Mouse (Mus musculus): ENCODE results near the gene Selenof.

Selenof gene

DNA sequence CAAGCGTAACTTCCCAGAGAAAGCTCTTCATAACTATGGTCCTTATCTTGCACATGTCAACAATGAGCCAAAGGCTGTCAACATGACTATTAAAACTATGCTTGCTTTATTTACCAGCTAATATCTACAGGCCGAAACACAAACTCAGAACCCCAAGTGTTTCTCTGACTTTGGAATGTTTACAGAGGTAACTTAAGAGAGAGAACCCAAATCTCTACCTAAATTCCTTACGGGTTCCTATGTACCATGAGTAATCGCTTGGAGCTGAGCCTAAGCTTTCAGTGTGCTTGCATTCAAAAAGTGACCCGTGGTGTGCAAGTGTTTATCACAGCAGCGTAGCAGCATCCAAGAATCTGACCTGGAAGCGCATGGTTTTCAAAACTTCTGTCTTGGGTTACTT is 4.9 kb upstream of the Selenof start:
- DNase-seq: no peak

GRCm38 (mm10) chr3:144568861-144569361 is 1.2 kb upstream of the Selenof start:
- DNase-seq: no peak

DNA sequence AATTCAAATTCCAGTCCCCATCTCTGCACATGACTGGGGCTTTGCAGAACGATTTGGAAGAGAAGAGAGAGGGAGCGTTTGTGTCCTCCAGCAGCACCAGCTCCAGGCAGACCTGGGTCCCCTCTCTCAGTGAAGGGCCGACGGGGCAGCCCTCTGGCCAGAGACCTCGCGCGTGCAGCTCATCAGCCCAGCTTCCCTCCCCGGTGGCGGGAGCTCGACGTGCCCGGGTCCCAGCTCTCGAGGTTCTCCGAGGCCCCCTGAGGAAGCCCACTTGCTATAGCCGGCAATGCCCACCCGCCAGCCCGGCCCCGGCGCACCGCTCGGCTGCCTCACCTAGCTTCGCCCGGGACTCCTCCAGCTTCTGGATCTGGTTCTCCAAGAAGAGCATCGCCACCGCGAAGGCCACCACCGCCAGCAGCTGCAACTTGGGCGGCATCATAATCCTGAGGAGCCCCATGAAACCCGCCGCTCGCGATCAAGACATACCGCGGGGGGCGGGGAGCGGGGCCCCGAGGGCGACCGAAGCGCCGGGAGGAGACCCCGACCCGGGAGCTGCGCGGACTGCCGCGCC is 618 bp upstream of the Selenof start:
- no peak for DNase-seq

DNA sequence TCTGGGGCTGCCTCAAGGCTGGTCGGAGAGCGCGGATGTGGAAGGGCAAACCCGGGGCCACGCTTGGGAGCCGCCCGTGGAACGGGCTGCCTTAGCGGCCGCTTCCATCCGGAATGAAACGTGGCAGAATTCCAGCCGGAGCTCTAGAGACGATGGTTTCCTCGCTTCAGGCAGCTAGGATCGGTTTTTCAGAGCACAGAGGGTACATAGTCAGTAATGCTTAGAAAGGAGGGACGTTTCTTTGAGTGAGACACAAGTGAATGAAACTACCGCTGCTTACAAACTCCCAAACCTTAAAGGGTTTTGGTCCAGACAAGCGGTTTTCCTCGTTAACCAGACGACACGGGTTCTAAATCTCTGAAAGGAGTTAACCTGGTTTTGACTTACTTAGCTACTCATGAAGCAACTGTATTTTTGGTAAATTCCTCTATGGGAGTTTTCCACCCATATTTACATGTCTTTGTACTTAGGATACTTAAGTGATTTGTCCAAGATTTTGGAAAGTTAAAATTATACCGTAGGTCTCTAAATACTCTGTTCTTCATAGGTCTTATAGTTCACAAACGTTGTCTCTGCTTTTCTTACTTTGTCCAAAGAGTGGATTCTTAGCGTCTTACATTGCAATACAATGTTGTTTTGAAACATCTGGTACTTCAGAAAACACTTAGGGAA is 848 bp downstream of the Selenof start:
- DNase-seq: no peak

- DNase-seq: no peak
These were observed 4.2 kb downstream of the Selenof start for GRCm38 (mm10) chr3:144574256-144574655.

- no peak for DNase-seq
These were observed 7.5 kb downstream of the Selenof start for GRCm38 (mm10) chr3:144577366-144578340.

DNA sequence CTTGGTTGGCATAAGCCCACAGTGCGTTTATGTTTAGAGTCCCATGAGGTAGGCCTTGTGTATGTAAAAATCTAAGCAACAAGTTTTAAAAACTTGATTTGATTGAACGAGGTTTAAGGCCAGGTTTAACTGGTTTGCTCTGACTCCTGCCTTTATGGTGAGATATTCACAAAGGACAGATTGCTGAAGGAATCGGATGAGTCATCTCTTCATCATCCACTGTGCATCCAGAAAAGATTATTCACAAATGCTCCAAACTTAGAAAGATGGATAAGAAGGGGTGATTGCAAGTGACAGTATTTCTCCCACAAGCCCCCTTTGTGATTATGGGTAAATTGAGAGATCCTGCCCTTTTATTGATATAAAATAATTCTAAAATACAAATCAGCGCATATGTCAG is 8.8 kb downstream of the Selenof start:
- DNase-seq: no peak

- DNase-seq: no peak
These were observed 9.7 kb downstream of the Selenof start for GRCm38 (mm10) chr3:144579796-144580195.

GRCm38 (mm10) chr3:144580281-144580680 is 10.2 kb downstream of the Selenof start:
- no peak for DNase-seq

DNA sequence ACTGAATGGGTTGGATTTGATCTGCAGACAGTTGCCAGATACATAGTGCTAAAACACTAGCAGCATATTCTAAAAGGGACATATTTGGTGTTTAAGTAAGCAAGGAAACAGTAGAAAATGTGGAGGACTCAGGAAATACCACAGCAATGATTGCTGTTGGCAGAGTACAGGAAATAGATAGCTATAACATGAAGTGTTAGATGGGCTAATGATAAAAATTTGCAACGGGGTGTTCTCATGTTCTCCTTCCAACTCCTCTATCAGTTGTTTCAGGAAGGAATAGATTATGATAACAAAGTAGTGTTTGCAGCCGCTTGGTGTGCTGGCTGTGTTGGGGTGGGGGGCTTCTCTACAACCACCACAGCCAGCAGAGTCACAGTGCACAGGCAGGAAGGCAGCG is 11.7 kb downstream of the Selenof start:
- no peak for DNase-seq

DNA sequence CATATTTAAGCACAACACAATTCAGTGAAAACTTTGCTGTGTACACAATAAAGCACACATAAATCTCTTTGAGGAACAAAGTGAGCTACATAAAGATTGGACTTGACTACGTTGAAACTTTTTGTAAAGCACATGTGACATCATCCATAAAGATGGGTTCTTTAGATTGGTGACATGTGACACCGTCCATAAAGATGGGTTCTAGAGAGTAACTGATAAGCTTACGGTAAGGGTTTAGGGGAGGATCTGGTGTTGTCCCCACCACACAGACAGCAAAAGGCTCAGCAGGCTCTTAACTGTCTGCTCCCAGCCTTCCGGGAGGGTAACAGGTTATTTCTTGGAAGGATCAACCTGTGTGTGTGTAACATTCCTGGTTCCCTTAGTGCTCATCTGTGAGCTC is 12.2 kb downstream of the Selenof start:
- DNase-seq: no peak

- no peak for DNase-seq
These were observed 13.7 kb downstream of the Selenof start for GRCm38 (mm10) chr3:144583789-144584188.

- no peak for DNase-seq
These were observed 14.9 kb downstream of the Selenof start for GRCm38 (mm10) chr3:144584789-144585553.

GRCm38 (mm10) chr3:144586731-144587130 is 16.6 kb downstream of the Selenof start:
- no peak for DNase-seq

GRCm38 (mm10) chr3:144589189-144589890 is 19.2 kb downstream of the Selenof start:
- DNase-seq: no peak

- DNase-seq: no peak
These were observed 23.1 kb downstream of the Selenof start for GRCm38 (mm10) chr3:144592992-144593785.

DNA sequence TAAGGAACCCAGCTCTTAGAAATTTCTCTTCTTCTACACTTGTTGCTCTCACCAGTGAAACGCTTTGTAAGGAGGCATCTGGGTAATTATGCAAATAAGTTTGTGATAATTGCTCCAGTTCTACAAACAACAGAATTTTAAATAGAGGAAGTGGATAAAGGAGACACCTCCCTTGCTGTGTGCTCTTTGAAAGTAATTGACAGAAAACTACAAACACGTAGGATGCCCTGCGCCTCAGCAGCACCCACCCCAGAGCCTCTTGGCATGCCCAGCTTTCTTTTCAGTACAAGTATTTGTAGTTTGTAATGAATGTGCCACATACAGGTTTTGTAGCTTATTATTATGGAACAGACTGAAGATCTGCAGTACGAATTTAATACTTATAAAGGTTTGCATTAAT is 27.0 kb downstream of the Selenof start:
- DNase-seq: no peak

- no peak for DNase-seq
These were observed 27.8 kb downstream of the Selenof start for GRCm38 (mm10) chr3:144597790-144598467.

GRCm38 (mm10) chr3:144602413-144602812 is 32.3 kb downstream of the Selenof start:
- DNase-seq: no peak

DNA sequence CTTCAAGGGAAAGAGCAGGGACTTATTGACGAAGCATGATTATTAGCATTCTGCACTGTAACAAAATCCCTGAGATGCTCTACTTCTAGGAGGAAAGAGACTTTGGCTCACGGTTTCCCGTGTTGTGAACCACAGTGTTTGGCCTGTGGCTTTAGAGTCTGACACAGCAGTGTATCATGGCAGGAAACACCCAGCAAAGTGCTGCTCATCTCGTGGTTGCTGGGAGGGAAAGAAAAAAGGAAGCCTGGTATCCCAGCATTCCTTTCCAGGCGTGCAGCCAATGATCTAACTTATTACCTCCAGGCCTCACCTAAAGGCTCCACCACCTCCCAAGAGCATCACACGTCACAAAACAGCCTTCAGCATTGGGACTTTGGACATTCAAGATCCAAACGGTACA is 32.7 kb downstream of the Selenof start:
- no peak for DNase-seq

- DNase-seq: no peak
These were observed 33.5 kb downstream of the Selenof start for GRCm38 (mm10) chr3:144603558-144603957.
